Mouse (Mus musculus) bone marrow macrophage, adult 2 months (primary cell): Measurements from ENCODE around the gene Sel1l3.

Experiments
- CTCF ChIP-seq: IDR thresholded peaks from 2 replicates; pipeline ENCODE4 v1.5.1; 2012; ENCODE audit warnings: low read depth, mild to moderate bottlenecking, low read length, moderate library complexity
- POLR2A ChIP-seq: IDR thresholded peaks from 2 replicates; pipeline ENCODE4 v1.6.1; 2012; ENCODE audit warnings: mild to moderate bottlenecking, low read depth, low read length, borderline replicate concordance

DNA sequence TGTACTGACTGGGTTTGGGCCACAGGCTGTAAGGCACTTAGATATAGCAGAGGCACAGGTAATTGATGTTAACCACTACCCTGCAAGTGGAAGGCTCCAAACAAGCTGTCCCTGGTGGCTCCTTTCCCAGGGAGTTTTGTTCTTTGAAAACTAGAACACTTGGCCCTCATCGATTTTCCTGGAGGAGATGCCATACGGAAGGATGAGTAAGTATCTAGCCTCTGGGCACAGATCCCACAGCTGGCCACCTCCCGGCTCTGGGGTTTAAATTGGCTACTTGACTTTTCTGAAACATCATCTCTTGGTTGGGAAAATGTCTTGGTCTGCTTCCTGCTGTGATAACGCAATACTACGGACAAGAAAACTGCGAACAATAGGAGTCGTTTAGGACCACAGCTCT, 25.0 kb upstream of the Sel1l3 start:
- TF ChIP-seq POLR2A (no peak), CTCF (no peak)
